Mouse (Mus musculus) kidney, postnatal 0 days (tissue): ENCODE measurements around the gene Bicral. TPM values are rescaled to one million over a fixed set of nuclear protein-coding genes. Genes with fewer than 3 reads are reported as not detected.
A peak's percentile ranks its signal among the peaks of the same experiment; 100 is the strongest.
"Not testable (repeated sequence)": the region's sequence is repeated elsewhere in the genome, so short reads cannot be mapped to it uniquely, and the experiment has no call there.

Source experiments
- ATAC-seq: fragments of 200-750 bp; cut with Nextera tagmentation; replicated peaks from 2 replicates; pipeline ENCODE4 v1.8.0; 2017; ENCODE audit warnings: low read depth, moderate number of reproducible peaks, moderate TSS enrichment, moderate library complexity; ENCODE audit not compliant: low FRiP score
- DNase-seq: peaks from one replicate; pipeline ENCODE4 v3.0.0-alpha.2; 2016; ENCODE audit warnings: low spot score
- H3K27ac ChIP-seq: fragments of 300-500 bp; sonication (generic); 2 replicates; pipeline ENCODE4 v1.5.1; 2014; ENCODE audit warnings: mild to moderate bottlenecking
- H3K27me3 ChIP-seq: fragments of 300-500 bp; sonication (generic); 2 replicates; pipeline ENCODE4 v1.6.1; 2014; ENCODE audit warnings: low read length, mixed read lengths; ENCODE audit not compliant: insufficient read depth
- H3K36me3 ChIP-seq: fragments of 300-500 bp; sonication (generic); 2 replicates; pipeline ENCODE4 v1.6.1; 2014; ENCODE audit warnings: low read length, mixed read lengths; ENCODE audit not compliant: insufficient read depth
- H3K4me1 ChIP-seq: fragments of 300-500 bp; sonication (generic); replicated peaks from 2 replicates; pipeline ENCODE4 v1.6.1; 2014; ENCODE audit warnings: antibody characterized with exemption, low read length, mixed read lengths; ENCODE audit not compliant: insufficient read depth
- H3K4me2 ChIP-seq: fragments of 300-500 bp; sonication (generic); 2 replicates; pipeline ENCODE4 v1.6.1; 2014; ENCODE audit warnings: mild to moderate bottlenecking, low read length, moderate library complexity, mixed read lengths
- H3K4me3 ChIP-seq: fragments of 300-500 bp; sonication (generic); replicated peaks from 2 replicates; pipeline ENCODE4 v1.5.1; 2014; ENCODE audit warnings: low read depth, low read length
- H3K9ac ChIP-seq: fragments of 300-500 bp; sonication (generic); 2 replicates; pipeline ENCODE4 v1.6.1; 2014; ENCODE audit warnings: low read depth, low read length
- H3K9me3 ChIP-seq: fragments of 300-500 bp; sonication (generic); replicated peaks from 2 replicates; pipeline ENCODE4 v1.6.1; 2016; ENCODE audit warnings: low read length, inconsistent platforms, mixed read lengths
- CTCF ChIP-seq: IDR thresholded peaks from 2 replicates; pipeline ENCODE4 v1.5.1; 2016; ENCODE audit warnings: antibody characterized with exemption, low read depth, mild to moderate bottlenecking, moderate library complexity
- WGBS: fragments of 180-500 bp; shearing (Covaris S2); extraction: QIAGEN DNeasy Blood & Tissue Kit; methylation state at CpG from one replicate; pipeline ENCODE4 v1.1.7; 2014; 5-methylcytosine and 5-hydroxymethylcytosine counted together
- polyA plus RNA-seq: library from polyadenylated mRNA; unstranded; fragments of >200 nt; fragmentation: Nextera tagmentation; extraction: Ambion mirVana; gene quantifications from 2 replicates; pipeline ENCODE4 v1.2.1, GENCODE M21; 2015

Bicral gene
- polyA plus RNA-seq, 1 experiment from 2014 or later: 4.1 TPM

DNA sequence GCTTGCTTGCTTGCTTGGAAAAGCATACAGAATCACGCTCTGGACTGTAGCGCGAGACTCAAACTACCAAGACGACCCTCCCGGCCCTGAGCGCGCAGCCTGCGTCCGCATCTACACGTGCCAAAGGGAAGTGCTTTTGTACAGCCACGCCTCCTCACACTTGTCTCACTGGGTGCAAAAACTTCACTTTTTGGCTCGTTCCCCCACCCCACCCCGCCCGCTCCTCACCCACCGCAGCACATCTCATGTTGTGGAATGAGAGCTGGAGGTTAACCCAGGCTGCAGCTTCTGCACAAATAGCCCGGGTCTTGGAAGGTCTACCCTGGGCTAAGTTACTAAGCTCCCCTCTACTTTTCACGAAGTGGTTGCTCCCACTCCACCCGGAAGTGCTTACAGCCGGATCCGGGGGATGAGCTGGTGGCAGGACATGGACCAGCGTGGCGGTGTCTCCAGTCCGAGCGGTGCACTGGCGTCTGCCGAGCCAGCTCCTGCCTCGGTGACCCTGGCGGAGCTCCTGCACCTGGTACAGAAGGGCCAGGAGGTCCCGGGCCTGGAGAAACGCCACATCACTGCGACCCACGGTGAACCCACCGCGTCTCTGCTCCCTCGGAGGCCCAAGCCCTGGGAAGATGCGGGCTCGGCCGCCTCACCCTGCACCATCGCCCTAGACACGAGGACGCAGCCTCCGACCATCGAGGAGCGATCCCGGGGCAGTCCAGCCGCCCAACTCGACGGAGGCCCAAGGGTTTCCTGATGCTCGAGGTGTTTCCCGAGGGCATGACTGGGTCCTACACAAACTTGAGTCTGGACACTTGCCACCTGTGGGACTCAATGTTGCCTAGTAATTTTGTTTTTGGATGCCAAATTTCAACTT is 85.6 kb downstream of the Bicral start, which contains the start of gene 2310039H08Rik:
2310039H08Rik (plus strand) TSS at position 232 of the 874 bp plus-strand sequence.
- Histone ChIP-seq H3K27ac (peak within 1 kb of the TSS; percentile 86), H3K9me3 (no peaks in the 10 kb centered on the region), H3K4me3 (peak within 1 kb of the TSS; percentile 85), H3K36me3 (peaks cover 23% of the 10 kb centered on the region; the same call in 1 of the 2 replicates), H3K27me3 (no peaks in the 10 kb centered on the region), H3K9ac (peak within 1 kb of the TSS; percentile 73), H3K4me2 (peak within 1 kb of the TSS; percentile 90), H3K4me1 (no peaks in the 10 kb centered on the region)
- WGBS: under 1% methylated on average over 50 of the region's 50 CpGs
- peak; percentile 95 for DNase-seq
- peak; percentile 85 for ATAC-seq
- TF ChIP-seq CTCF: no peak

DNA sequence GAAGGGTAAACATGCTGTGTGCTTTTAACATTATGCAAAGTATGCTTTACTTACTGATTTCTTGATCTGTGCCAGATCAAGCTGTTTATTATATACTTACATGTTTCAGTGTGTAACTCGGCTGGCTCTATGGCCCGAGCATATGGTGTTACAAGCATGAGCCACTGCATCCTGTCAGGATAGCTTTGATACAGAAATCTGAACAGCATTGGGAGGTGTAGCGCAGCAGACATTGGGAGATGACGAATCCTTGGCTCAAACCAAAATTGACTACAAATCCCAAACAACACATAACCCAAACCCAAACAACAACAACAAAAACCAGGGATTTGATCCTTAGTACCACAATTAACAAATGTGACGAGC is 86.3 kb downstream of the Bicral start:
- ATAC-seq (no peak), DNase-seq (no peak)
- Histone ChIP-seq H3K27me3 (no peaks in the 10 kb centered on the region), H3K27ac (peak overlapping the region; percentile 86), H3K9ac (peak overlapping the region; percentile 73; the same call in 1 of the 2 replicates), H3K4me1 (no peaks in the 10 kb centered on the region), H3K4me2 (peak overlapping the region; percentile 90), H3K36me3 (0 out of 2 replicates have a peak, but pooled peaks cover 17% of the 10 kb centered on the region), H3K4me3 (peak overlapping the region; percentile 85), H3K9me3 (no peaks in the 10 kb centered on the region)
- 4% methylated on average over 5 of the region's 5 CpGs for WGBS
- TF ChIP-seq CTCF: no peak

DNA sequence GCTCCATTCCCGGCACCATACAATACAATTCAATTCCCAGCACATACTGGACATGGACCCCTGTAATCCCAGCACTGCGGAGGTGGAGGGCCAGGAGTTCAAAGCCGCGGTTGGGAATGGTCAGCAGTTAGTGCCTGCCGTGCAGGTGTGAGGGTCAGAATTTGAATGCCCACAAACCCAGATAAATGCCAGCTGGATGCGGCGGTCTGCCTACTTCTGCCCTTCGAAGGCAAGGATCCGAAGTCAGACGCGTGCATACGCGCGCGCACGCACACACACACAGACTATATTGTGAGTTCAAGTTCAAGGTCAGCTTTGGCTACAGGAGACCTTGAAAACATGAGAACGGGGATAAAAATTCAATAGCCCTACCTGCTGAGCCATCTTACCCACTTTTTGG is 86.7 kb downstream of the Bicral start:
- no peak for TF ChIP-seq CTCF

DNA sequence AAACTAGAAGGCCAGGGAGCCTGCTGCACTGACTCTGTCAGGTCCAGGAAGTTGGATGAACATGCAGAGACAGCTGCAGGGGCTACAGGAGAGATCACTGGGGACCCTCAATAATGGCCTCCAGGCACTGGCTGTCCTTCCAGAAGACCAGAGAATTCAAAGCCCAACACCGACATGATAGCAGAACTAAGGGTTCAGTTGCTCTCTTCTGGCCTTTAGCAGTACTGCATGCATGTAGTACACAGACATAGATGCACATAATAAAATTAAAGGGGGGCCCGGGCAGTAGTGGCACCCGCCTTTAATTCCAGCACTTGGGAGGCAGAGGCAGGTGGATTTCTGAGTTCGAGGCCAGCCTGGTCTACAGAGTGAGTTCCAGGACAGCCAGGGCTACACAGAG is 87.3 kb downstream of the Bicral start:
- no peaks in the 10 kb centered on the region for H3K27me3 ChIP-seq
- ATAC-seq: no peak
- peak; percentile 49; the same call in 1 of the 2 replicates for TF ChIP-seq CTCF
- H3K4me2 ChIP-seq: no peak overlapping the region
- H3K4me1 ChIP-seq: no peaks in the 10 kb centered on the region
- 0 out of 2 replicates have a peak, but pooled peaks cover 14% of the 10 kb centered on the region for H3K36me3 ChIP-seq
- no peak overlapping the region for H3K27ac ChIP-seq
- H3K9me3 ChIP-seq: no peaks in the 10 kb centered on the region
- WGBS: 87% methylated on average over 4 of the region's 4 CpGs
- DNase-seq: peak; percentile 24
- H3K9ac ChIP-seq: no peak overlapping the region
- no peak overlapping the region for H3K4me3 ChIP-seq

More for the DNA sequence above, 86.7 kb downstream of the Bicral start:
- 0 out of 2 replicates have a peak, but pooled peaks cover 17% of the 10 kb centered on the region for H3K36me3 ChIP-seq
- peak overlapping the region; percentile 86 for H3K27ac ChIP-seq
- peak overlapping the region; percentile 85; the same call in 1 of the 2 replicates for H3K4me3 ChIP-seq
- 64% methylated on average over 17 of the region's 17 CpGs for WGBS
- no peaks in the 10 kb centered on the region for H3K27me3 ChIP-seq
- ATAC-seq (no peak), DNase-seq (no peak)
- H3K9me3 ChIP-seq: no peaks in the 10 kb centered on the region
- H3K4me1 ChIP-seq: no peaks in the 10 kb centered on the region
- peak overlapping the region; percentile 73; the same call in 1 of the 2 replicates for H3K9ac ChIP-seq
- H3K4me2 ChIP-seq: peak overlapping the region; percentile 90

DNA sequence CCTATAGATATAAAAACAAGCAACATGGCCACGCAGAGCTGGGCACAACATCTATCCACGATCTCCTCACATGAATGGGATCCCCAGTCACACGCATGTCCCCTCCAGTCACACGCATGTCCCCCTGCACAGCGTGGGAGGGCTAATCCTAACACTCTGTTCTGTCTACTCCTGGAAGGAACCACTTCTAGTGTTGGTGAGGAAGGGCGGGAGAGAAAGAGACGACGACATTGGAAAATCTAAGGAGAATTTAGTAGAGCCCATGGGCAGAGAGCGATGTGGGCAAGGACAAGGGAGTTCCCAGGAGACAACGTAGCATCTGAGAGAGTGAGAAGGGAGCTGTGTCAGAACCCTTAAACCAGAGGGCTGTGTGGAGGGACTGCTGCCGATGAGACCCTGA is 87.7 kb downstream of the Bicral start:
- 92% methylated on average over 11 of the region's 11 CpGs for WGBS
- DNase-seq (no peak), ATAC-seq (no peak)
- Histone ChIP-seq H3K27ac (no peak overlapping the region), H3K9ac (no peak overlapping the region), H3K36me3 (0 out of 2 replicates have a peak, but pooled peaks cover 10% of the 10 kb centered on the region), H3K4me2 (no peak overlapping the region), H3K4me1 (no peaks in the 10 kb centered on the region), H3K27me3 (no peaks in the 10 kb centered on the region), H3K9me3 (no peaks in the 10 kb centered on the region), H3K4me3 (no peak overlapping the region)
- no peak for TF ChIP-seq CTCF

DNA sequence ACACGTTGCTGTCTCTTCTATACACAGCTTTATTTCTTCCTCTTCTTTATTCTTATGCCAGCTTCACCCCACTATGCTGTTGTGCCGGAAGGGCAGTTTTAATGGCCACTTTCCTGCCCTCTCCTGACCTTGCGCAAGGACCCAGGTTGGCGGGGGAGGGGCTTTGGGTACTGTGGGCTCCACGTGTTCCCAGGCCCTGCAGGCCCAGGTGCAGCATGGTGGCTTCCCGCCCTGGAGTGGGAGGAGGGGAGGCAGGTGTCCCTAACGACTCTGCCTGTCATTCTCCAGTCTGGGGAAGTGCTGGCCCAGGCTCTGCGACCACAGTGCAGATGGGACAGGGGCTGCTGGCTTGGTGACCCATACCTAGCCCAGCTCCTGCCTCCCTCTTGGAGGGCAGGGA is 90.4 kb downstream of the Bicral start:
- H3K27ac ChIP-seq: no peak overlapping the region
- H3K4me1 ChIP-seq: no peaks in the 10 kb centered on the region
- H3K4me2 ChIP-seq: no peak overlapping the region
- no peaks in the 10 kb centered on the region for H3K36me3 ChIP-seq
- H3K9me3 ChIP-seq: no peaks in the 10 kb centered on the region
- H3K4me3 ChIP-seq: no peak overlapping the region
- no peak for TF ChIP-seq CTCF
- WGBS: 37% methylated on average over 8 of the region's 8 CpGs
- H3K27me3 ChIP-seq: no peaks in the 10 kb centered on the region
- no peak for DNase-seq
- no peak for ATAC-seq
- H3K9ac ChIP-seq: no peak overlapping the region

DNA sequence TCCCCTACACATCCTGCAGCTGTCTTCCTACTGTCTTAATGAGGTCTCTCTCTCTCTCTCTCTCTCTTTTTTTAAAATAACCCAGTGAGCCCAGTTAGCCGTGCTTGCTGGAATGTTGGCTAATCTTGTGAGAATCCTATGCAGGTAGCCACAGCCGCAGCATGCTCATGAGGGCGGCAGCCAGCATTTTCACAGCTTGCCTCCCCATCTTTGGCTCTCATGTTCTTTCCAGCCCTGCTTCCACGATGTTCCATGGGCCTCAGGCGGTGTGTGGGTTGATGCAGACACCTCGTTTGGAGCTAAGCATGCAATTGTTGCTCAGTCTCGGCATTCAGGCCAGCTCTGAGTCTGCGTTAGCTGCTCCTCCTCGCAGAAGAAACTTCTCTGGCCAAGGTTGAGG is 93.4 kb downstream of the Bicral start:
- ATAC-seq, H3K27ac ChIP-seq, H3K9ac ChIP-seq, H3K4me3 ChIP-seq, H3K9me3 ChIP-seq, H3K27me3 ChIP-seq, DNase-seq, H3K36me3 ChIP-seq, H3K4me1 ChIP-seq, H3K4me2 ChIP-seq: not testable (repeated sequence)
- 69% methylated on average over 9 of the region's 9 CpGs for WGBS
